Mouse (Mus musculus) layer of hippocampus, adult 6 months (tissue): ENCODE measurements around the gene Gm7168. TPM values are rescaled to one million over a fixed set of nuclear protein-coding genes. Genes with fewer than 3 reads are reported as not detected.

ENCODE experiments used
- long read RNA-seq, 2 experiments: library from polyadenylated mRNA; unstranded; transcript quantifications; one replicate each; pipeline ENCODE4 v2.0.0; 2019 to 2020
- polyA plus RNA-seq: library from polyadenylated mRNA; unstranded; fragments of <200 nt; fragmentation: Nextera tagmentation; gene quantifications from 2 replicates; pipeline ENCODE4 v1.2.3, GENCODE M21; 2021

Gene Gm7168
- polyA plus RNA-seq = not detected in 2 replicates
- long read RNA-seq, experiment 1 = 0 reads
- long read RNA-seq, experiment 2 = 0 reads

DNA sequence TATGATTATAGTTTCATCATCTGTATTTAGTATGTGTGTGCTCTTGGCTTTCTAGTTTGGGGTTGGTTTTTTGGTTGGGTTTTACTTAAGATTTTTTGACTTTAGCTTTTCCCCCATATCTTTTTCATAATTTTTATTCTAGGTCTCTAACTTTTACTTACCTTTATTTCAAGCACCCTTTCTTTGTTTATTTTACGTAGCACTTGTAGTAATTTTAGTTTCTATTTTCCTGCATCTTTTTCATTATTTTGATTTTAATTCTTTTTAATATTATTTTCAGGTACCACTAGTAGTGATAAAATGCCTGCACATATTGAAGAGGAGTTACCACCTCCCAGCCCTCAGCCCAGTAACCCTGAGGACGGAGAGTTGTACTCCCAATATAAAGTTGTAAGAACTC, at the start of gene Gm7168:
Gene Gm7168 (plus strand): TSS at position 301 of the 400 bp plus-strand sequence.

Other genes starting within 250 kb of the Gm7168 start
- 14.8 and 16.2 TPM in 2 replicates for gene Afdn, start 187.8 kb upstream of the Gm7168 start, polyA plus RNA-seq
- 4.8 and 5.6 TPM in 2 replicates for gene Tcte2, start 186.5 kb upstream of the Gm7168 start, polyA plus RNA-seq
- not detected in 2 replicates for gene Gm7356, start 55.3 kb downstream of the Gm7168 start, polyA plus RNA-seq
- gene Gm7358, start 111.2 kb downstream of the Gm7168 start, polyA plus RNA-seq = not detected in 2 replicates